Mouse (Mus musculus) testis, adult 2 months (tissue): Measurements from ENCODE around the gene Ccdc152.

Experiments
- CTCF ChIP-seq: fragments of 200-500 bp; IDR thresholded peaks from 2 replicates; pipeline ENCODE4 v1.5.1; 2012; ENCODE audit warnings: low read depth, mild to moderate bottlenecking, inconsistent platforms, low read length, moderate library complexity; ENCODE audit not compliant: control insufficient read depth, insufficient read depth, insufficient replicate concordance
- POLR2A ChIP-seq: fragments of 200-500 bp; IDR thresholded peaks from 2 replicates; pipeline ENCODE4 v1.6.1; 2012; ENCODE audit warnings: low read depth, mild to moderate bottlenecking, inconsistent platforms, low read length, moderate library complexity; ENCODE audit not compliant: control insufficient read depth

DNA sequence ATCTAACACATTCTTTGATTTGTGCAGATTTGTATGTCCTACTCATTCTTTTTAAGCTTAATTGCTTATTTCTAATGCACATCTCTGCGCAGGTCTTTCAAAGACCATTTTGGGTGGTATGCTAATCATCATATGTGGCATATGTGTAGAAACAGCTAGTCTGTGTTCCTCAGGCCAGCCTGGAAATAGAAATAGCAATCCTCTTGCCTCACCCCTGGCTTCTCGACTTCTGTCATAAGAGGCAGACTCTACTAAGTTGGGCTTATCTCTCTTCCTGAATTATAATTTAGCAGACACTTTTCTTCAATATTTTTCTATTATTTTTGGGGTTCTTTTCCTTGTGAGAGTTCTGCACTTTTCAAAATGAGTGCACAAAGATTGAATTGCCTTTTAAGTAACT is 52.7 kb downstream of the Ccdc152 start:
- TF ChIP-seq CTCF (no peak), POLR2A (no peak)
